8 mouse cellular contexts compared by ENCODE assay signal in the genomic region with DNA sequence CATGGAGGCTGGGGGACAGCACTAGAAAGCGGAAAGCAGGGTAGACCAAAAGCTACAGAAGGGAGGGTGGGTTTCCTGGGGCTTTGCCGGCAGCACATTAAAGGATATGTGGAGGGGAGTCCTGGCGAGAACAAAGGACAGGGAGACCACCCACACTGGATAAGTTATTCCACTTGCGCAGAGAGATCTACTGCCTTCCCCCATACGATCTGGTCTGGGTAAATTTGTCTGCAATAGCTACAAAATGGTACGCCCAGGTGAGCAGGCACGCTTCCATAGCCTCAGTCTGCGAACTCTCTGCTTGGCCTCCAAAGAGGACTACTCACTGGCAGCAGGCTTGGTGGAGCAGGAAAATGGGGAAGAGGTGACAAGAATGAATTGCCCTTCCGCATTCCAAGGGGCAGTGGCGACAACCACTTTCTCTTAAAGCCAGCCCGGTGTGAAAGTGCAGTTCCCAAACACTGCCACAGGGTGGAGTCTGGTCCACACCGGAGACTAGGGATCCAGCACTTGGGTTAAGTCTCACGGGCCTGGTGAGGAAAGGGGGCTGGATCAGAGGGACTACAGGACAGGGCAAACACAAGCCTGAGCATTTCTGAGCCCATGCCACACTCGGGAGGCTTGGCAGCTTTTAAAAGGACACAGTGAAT. TPM values are rescaled to one million over a fixed set of nuclear protein-coding genes. Genes with fewer than 3 reads are reported as not detected.
DNase-seq lines count a peak whose midpoint lies in the region; ATAC-seq and TF ChIP-seq lines count a peak whose summit lies in the region.

No protein-coding gene starts in this region.

- H3K4me3 ChIP-seq in cortical plate, adult 2 months (ENCODE audit: insufficient read depth, low read length): peak overlapping the region; percentile 35
- H3K4me3 ChIP-seq in left cerebral cortex, adult 2 months: peak overlapping the region; percentile 39

- peak; percentile 95 for ATAC-seq in megakaryocyte, adult 5-6 weeks (ENCODE audit: poor library complexity, severe bottlenecking)

- peak; percentile 90 for TF ChIP-seq CTCF in cortical plate, adult 2 months (IDR thresholded peaks at IDR 0.05; ENCODE audit: extremely low read depth, insufficient read depth, low read length)
- peak; percentile 94 for TF ChIP-seq CTCF in left cerebral cortex, adult 2 months (IDR thresholded peaks at IDR 0.05)

- H3K4me1 ChIP-seq in cortical plate, adult 2 months (ENCODE audit: control insufficient read depth, insufficient read depth, low read length): peaks cover 8% of the 10 kb centered on the region

- intact Hi-C loops in left cerebral cortex, adult 2 months (cut with DNase I): loop anchor here (1.0 to 5.0 kb wide), 3 partner anchors 51 to 147 kb away; partner anchors contain the start of gene Rras2

- DNase-seq in ZHBTc4 (ENCODE audit: low read depth, low spot score): peak; percentile 94
- peak; percentile 72 to 75 for DNase-seq in gastrocnemius, adult 8-10 months (ENCODE audit: low spot score in 2 of 2)
- DNase-seq in hindlimb bud, embryonic 11.5 days (ENCODE audit: extremely low spot score, low read depth, low spot score): peak; percentile 79
- peak; percentile 79 to 86 for DNase-seq in left cerebral cortex, adult 2 months (ENCODE audit: extremely low spot score in 1 of 2, low spot score in 2 of 2)
- DNase-seq in right cerebral cortex, adult 2 months (ENCODE audit: low spot score in 2 of 2): peak; percentile 89 to 90
- peak; percentile 89 for DNase-seq in urinary bladder, postnatal 14 days (ENCODE audit: low spot score)

- no peak for TF ChIP-seq POLR2A in cortical plate, adult 2 months (IDR thresholded peaks at IDR 0.05; ENCODE audit: extremely low read depth, insufficient read depth, low read length)

- H3K27ac ChIP-seq in cortical plate, adult 2 months (ENCODE audit: insufficient read depth, low read length): no peak overlapping the region
- H3K27ac ChIP-seq in left cerebral cortex, adult 2 months: peak overlapping the region; percentile 72

RNA-seq across cellular contexts. Expression of gene Rras2, which starts 50.9 kb away (rescaled TPM):
- 21.2 and 21.7 TPM in 2 replicates for polyA plus RNA-seq in cortical plate, adult 2 months (2012; rRNA removed)
- 10 to 100 TPM; 12.4 to 15.0 (median 13.6) TPM for total RNA-seq in gastrocnemius, adult 8-10 months (2022)
- 10 to 100 TPM; 16.4 to 20.8 TPM for total RNA-seq in left cerebral cortex, adult 2 months (2021)
- 3.3 and 4.1 TPM in 2 replicates for total RNA-seq in megakaryocyte, adult 5-6 weeks (2015)
- 2.7 and 4.8 TPM in 2 replicates for total RNA-seq in megakaryocyte, adult 5-6 weeks (2017)
